Mouse (Mus musculus): ENCODE measurements around the gene Rev3l.

- TF ChIP-seq CTCF (conservative IDR thresholded peaks at IDR 0.05; ENCODE audit: low read length) (no peak), POU5F1 (IDR thresholded peaks at IDR 0.05; ENCODE audit: borderline replicate concordance, low read length) (no peak), NANOG (IDR thresholded peaks at IDR 0.05; ENCODE audit: borderline replicate concordance, low read length) (no peak)
These were observed 42.2 kb downstream of the Rev3l start for GRCm38 (mm10) chr10:39773940-39774726.

Data from E14TG2a.4 (cell line).